In the genomic region with DNA sequence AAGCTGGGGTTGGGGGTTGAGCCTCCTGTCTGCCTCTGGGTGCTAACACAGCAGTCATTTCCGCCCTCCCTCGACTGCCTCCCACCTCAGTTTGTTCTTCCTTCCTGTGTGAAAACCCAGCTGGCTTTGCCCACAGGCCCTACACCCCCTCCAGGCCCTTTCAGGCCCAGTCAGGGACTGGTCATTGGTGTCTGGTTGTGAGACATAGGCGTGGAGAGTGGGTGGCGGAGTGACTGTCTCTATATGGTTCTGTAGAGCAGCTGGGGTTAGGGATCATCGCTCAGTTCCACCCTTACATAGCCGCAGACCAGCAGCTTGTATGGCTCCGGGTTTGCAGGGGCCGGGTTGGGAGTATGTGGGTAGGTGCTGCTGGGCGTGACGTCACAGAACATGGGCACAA, we compare ENCODE assay signal across 10 mouse cellular contexts. TPM values are rescaled to one million over a fixed set of nuclear protein-coding genes. Genes with fewer than 3 reads are reported as not detected.
DNase-seq lines count a peak whose midpoint lies in the region; ATAC-seq and TF ChIP-seq lines count a peak whose summit lies in the region.
"Had no signal": no experiment of that assay in that cellular context is flagged by ENCODE, and none has a peak within 500 bp of the region (broad histone marks: within the 10 kb centered on the region; RNA-seq: fewer than 3 reads in every experiment).

No protein-coding gene starts in this region.

- 86% methylated on average over 10 of the region's 10 CpGs for WGBS in hindbrain, embryonic 16.5 days
- 85% methylated on average over 10 of the region's 10 CpGs for WGBS in hindbrain, embryonic 14.5 days
- 85% methylated on average over 10 of the region's 10 CpGs for WGBS in neural tube, embryonic 15.5 days
- 90% methylated on average over 10 of the region's 10 CpGs for WGBS in forebrain, embryonic 16.5 days

- no peak overlapping the region for H3K4me2 ChIP-seq in hindbrain, embryonic 16.5 days (ENCODE audit: low read length)
- H3K4me2 ChIP-seq in hindbrain, embryonic 14.5 days (replicated peaks), result no peak overlapping the region
- H3K4me2 ChIP-seq in neural tube, embryonic 15.5 days, result no peak overlapping the region
- H3K4me2 ChIP-seq in forebrain, embryonic 16.5 days (ENCODE audit: low read length), result no peak overlapping the region

- H3K27ac ChIP-seq in hindbrain, embryonic 16.5 days (ENCODE audit: low read depth, low read length), result peak overlapping the region; percentile 30
- H3K27ac ChIP-seq in hindbrain, embryonic 14.5 days, result no peak overlapping the region
- H3K27ac ChIP-seq in bone marrow macrophage, adult 2 months (ENCODE audit: insufficient read depth, low read depth, low read length), result peak overlapping the region; percentile 100
- H3K27ac ChIP-seq in neural tube, embryonic 15.5 days (replicated peaks), result peak overlapping the region; percentile 24
- no peak overlapping the region for H3K27ac ChIP-seq in forebrain, embryonic 16.5 days (ENCODE audit: low read length)
- H3K27ac ChIP-seq: liver, embryonic 14.5 days had no signal

- H3K9ac ChIP-seq in hindbrain, embryonic 16.5 days (ENCODE audit: low read depth, low read length), result no peak overlapping the region
- no peak overlapping the region for H3K9ac ChIP-seq in hindbrain, embryonic 14.5 days
- H3K9ac ChIP-seq in neural tube, embryonic 15.5 days (replicated peaks), result no peak overlapping the region
- no peak overlapping the region for H3K9ac ChIP-seq in forebrain, embryonic 16.5 days (replicated peaks; ENCODE audit: low read depth, low read length)
- H3K9ac ChIP-seq: liver, embryonic 14.5 days had no signal

- peaks cover 22% of the 10 kb centered on the region for H3K36me3 ChIP-seq in hindbrain, embryonic 16.5 days (ENCODE audit: control insufficient read depth, insufficient read depth, low read length)
- peaks cover 80% of the 10 kb centered on the region for H3K36me3 ChIP-seq in hindbrain, embryonic 14.5 days (replicated peaks; ENCODE audit: control insufficient read depth, insufficient read depth)
- H3K36me3 ChIP-seq in neural tube, embryonic 15.5 days, result peaks cover 60% of the 10 kb centered on the region
- H3K36me3 ChIP-seq in forebrain, embryonic 16.5 days (ENCODE audit: control insufficient read depth, insufficient read depth), result 0 out of 2 replicates have a peak, but pooled peaks cover 7% of the 10 kb centered on the region

- no peak for TF ChIP-seq POLR2A in bone marrow macrophage, adult 2 months (IDR thresholded peaks at IDR 0.05; ENCODE audit: borderline replicate concordance, low read depth, low read length)

- H3K9me3 ChIP-seq in hindbrain, embryonic 16.5 days (ENCODE audit: control insufficient read depth, low read length), result no peaks in the 10 kb centered on the region
- H3K9me3 ChIP-seq in hindbrain, embryonic 14.5 days (ENCODE audit: control insufficient read depth, low read length), result no peaks in the 10 kb centered on the region
- H3K9me3 ChIP-seq in neural tube, embryonic 15.5 days (replicated peaks), result no peaks in the 10 kb centered on the region
- H3K9me3 ChIP-seq in forebrain, embryonic 16.5 days (ENCODE audit: control insufficient read depth, low read length), result no peaks in the 10 kb centered on the region

- no peak for TF ChIP-seq CTCF in bone marrow macrophage, adult 2 months (IDR thresholded peaks at IDR 0.05; ENCODE audit: low read depth, low read length)

- H3K4me3 ChIP-seq in hindbrain, embryonic 16.5 days (ENCODE audit: low read length), result no peak overlapping the region
- no peak overlapping the region for H3K4me3 ChIP-seq in hindbrain, embryonic 14.5 days (replicated peaks; ENCODE audit: low read length)
- H3K4me3 ChIP-seq in bone marrow macrophage, adult 2 months (ENCODE audit: insufficient read depth, low read length), result no peak overlapping the region
- H3K4me3 ChIP-seq in neural tube, embryonic 15.5 days (replicated peaks), result no peak overlapping the region
- H3K4me3 ChIP-seq in forebrain, embryonic 16.5 days (replicated peaks; ENCODE audit: low read length), result no peak overlapping the region

- DNase-seq in hindbrain, embryonic 14.5 days (ENCODE audit: low spot score), result no peak
- peak; percentile 82 for DNase-seq in CD4-positive helper T cell, adult 2 months (ENCODE audit: low read depth, low spot score)
- no peak for DNase-seq in urinary bladder, postnatal 10 days (ENCODE audit: low spot score)
- DNase-seq in adrenal gland, postnatal 10 days, result no peak

- H3K27me3 ChIP-seq in hindbrain, embryonic 16.5 days (replicated peaks; ENCODE audit: control insufficient read depth, insufficient read depth, low read length), result no peaks in the 10 kb centered on the region
- no peaks in the 10 kb centered on the region for H3K27me3 ChIP-seq in hindbrain, embryonic 14.5 days (ENCODE audit: control insufficient read depth, insufficient read depth, low read length)
- no peaks in the 10 kb centered on the region for H3K27me3 ChIP-seq in neural tube, embryonic 15.5 days (replicated peaks)
- H3K27me3 ChIP-seq in forebrain, embryonic 16.5 days (replicated peaks; ENCODE audit: control insufficient read depth, insufficient read depth, low read length), result no peaks in the 10 kb centered on the region

- peaks cover 5% of the 10 kb centered on the region; the same call in 1 of the 2 replicates for H3K4me1 ChIP-seq in hindbrain, embryonic 16.5 days (ENCODE audit: control insufficient read depth, insufficient read depth, low read depth, low read length)
- H3K4me1 ChIP-seq in hindbrain, embryonic 14.5 days (replicated peaks; ENCODE audit: control insufficient read depth, insufficient read depth, low read length), result 0 out of 2 replicates have a peak, but pooled peaks cover 3% of the 10 kb centered on the region
- peaks cover 80% of the 10 kb centered on the region for H3K4me1 ChIP-seq in bone marrow macrophage, adult 2 months (ENCODE audit: control insufficient read depth, insufficient read depth, low read length)
- peaks cover 24% of the 10 kb centered on the region for H3K4me1 ChIP-seq in neural tube, embryonic 15.5 days
- H3K4me1 ChIP-seq in forebrain, embryonic 16.5 days (replicated peaks; ENCODE audit: control insufficient read depth, insufficient read depth, low read length), result 0 out of 2 replicates have a peak, but pooled peaks cover 2% of the 10 kb centered on the region

- peak; percentile 37 for ATAC-seq in hindbrain, embryonic 16.5 days
- ATAC-seq in hindbrain, embryonic 14.5 days (ENCODE audit: low FRiP score), result no peak
- no peak for ATAC-seq in neural tube, embryonic 15.5 days (ENCODE audit: low FRiP score)
- no peak for ATAC-seq in forebrain, embryonic 16.5 days

RNA-seq across cellular contexts. Expression of a gene that starts 15.3 kb away (rescaled TPM):
- 38.2 and 40.7 TPM in 2 replicates for polyA plus RNA-seq in hindbrain, embryonic 16.5 days (2015; fragmentation: Nextera tagmentation; extraction: Ambion mirVana)
- polyA plus RNA-seq in hindbrain, embryonic 14.5 days (2014; fragmentation: Nextera tagmentation; extraction: Ambion mirVana), result 38.2 and 38.8 TPM in 2 replicates
- 1.8 and 2.4 TPM in 2 replicates for polyA plus RNA-seq in bone marrow macrophage, adult 2 months (2012; ENCODE audit: insufficient read depth, insufficient read length, missing spikeins)
- polyA plus RNA-seq in neural tube, embryonic 15.5 days (2015; fragmentation: Nextera tagmentation; extraction: Ambion mirVana), result 41.8 and 47.2 TPM in 2 replicates
- 21.1 and 24.1 TPM in 2 replicates for polyA plus RNA-seq in forebrain, embryonic 16.5 days (2015; fragmentation: Nextera tagmentation; extraction: Ambion mirVana)
- 1 to 10 TPM; 2.0 to 3.1 TPM for total RNA-seq in adrenal gland, postnatal 10 days (2021)

RNA-seq across cellular contexts. Expression of a gene that starts 26.5 kb away (rescaled TPM):
- polyA plus RNA-seq in hindbrain, embryonic 16.5 days (2015; fragmentation: Nextera tagmentation; extraction: Ambion mirVana), result 176 and 191 TPM in 2 replicates
- polyA plus RNA-seq in hindbrain, embryonic 14.5 days (2014; fragmentation: Nextera tagmentation; extraction: Ambion mirVana), result 110 and 126 TPM in 2 replicates
- polyA plus RNA-seq in bone marrow macrophage, adult 2 months (2012; ENCODE audit: insufficient read depth, insufficient read length, missing spikeins), result 194 and 201 TPM in 2 replicates
- polyA plus RNA-seq in neural tube, embryonic 15.5 days (2015; fragmentation: Nextera tagmentation; extraction: Ambion mirVana), result 136 and 143 TPM in 2 replicates
- polyA plus RNA-seq in forebrain, embryonic 16.5 days (2015; fragmentation: Nextera tagmentation; extraction: Ambion mirVana), result 140 and 159 TPM in 2 replicates
- total RNA-seq in adrenal gland, postnatal 10 days (2021), result 100 to 1,000 TPM; 107 to 122 TPM

RNA-seq across cellular contexts. Expression of a gene that starts 43.1 kb away (rescaled TPM):
- polyA plus RNA-seq in hindbrain, embryonic 16.5 days (2015; fragmentation: Nextera tagmentation; extraction: Ambion mirVana), result 252 and 268 TPM in 2 replicates
- 324 and 419 TPM in 2 replicates for polyA plus RNA-seq in hindbrain, embryonic 14.5 days (2014; fragmentation: Nextera tagmentation; extraction: Ambion mirVana)
- polyA plus RNA-seq in bone marrow macrophage, adult 2 months (2012; ENCODE audit: insufficient read depth, insufficient read length, missing spikeins), result 854 and 1,184 TPM in 2 replicates
- 314 and 372 TPM in 2 replicates for polyA plus RNA-seq in neural tube, embryonic 15.5 days (2015; fragmentation: Nextera tagmentation; extraction: Ambion mirVana)
- polyA plus RNA-seq in forebrain, embryonic 16.5 days (2015; fragmentation: Nextera tagmentation; extraction: Ambion mirVana), result 298 and 306 TPM in 2 replicates
- 100 to 1,000 TPM; 958 to 975 TPM for total RNA-seq in adrenal gland, postnatal 10 days (2021)

RNA-seq across cellular contexts. Expression of a gene that starts 49.6 kb away (rescaled TPM):
- polyA plus RNA-seq in hindbrain, embryonic 16.5 days (2015; fragmentation: Nextera tagmentation; extraction: Ambion mirVana), result 0.44 and 0.91 TPM in 2 replicates
- 0.68 TPM in 1 of 2 replicates, not detected in the other for polyA plus RNA-seq in hindbrain, embryonic 14.5 days (2014; fragmentation: Nextera tagmentation; extraction: Ambion mirVana)
- polyA plus RNA-seq in bone marrow macrophage, adult 2 months (2012; ENCODE audit: insufficient read depth, insufficient read length, missing spikeins), result not detected in 2 replicates
- polyA plus RNA-seq in neural tube, embryonic 15.5 days (2015; fragmentation: Nextera tagmentation; extraction: Ambion mirVana), result 0.63 and 0.88 TPM in 2 replicates
- 0.57 and 0.85 TPM in 2 replicates for polyA plus RNA-seq in forebrain, embryonic 16.5 days (2015; fragmentation: Nextera tagmentation; extraction: Ambion mirVana)
- total RNA-seq in adrenal gland, postnatal 10 days (2021), result under 1 TPM in 1 of 2 experiments, not detected in 1; 0.51 TPM
- polyA plus RNA-seq: heart, embryonic 14.5 days had no signal

RNA-seq across cellular contexts. Expression of a gene that starts 58.7 kb away (rescaled TPM):
- polyA plus RNA-seq in hindbrain, embryonic 16.5 days (2015; fragmentation: Nextera tagmentation; extraction: Ambion mirVana), result 0.34 and 0.43 TPM in 2 replicates
- 0.37 and 0.72 TPM in 2 replicates for polyA plus RNA-seq in hindbrain, embryonic 14.5 days (2014; fragmentation: Nextera tagmentation; extraction: Ambion mirVana)
- polyA plus RNA-seq in bone marrow macrophage, adult 2 months (2012; ENCODE audit: insufficient read depth, insufficient read length, missing spikeins), result 0.67 and 1.5 TPM in 2 replicates
- polyA plus RNA-seq in neural tube, embryonic 15.5 days (2015; fragmentation: Nextera tagmentation; extraction: Ambion mirVana), result 0.49 and 0.69 TPM in 2 replicates
- 0.63 and 0.68 TPM in 2 replicates for polyA plus RNA-seq in forebrain, embryonic 16.5 days (2015; fragmentation: Nextera tagmentation; extraction: Ambion mirVana)
- 1 to 10 TPM in 1 of 2 experiments, under 1 TPM in 1; 0.69 to 1.3 TPM for total RNA-seq in adrenal gland, postnatal 10 days (2021)

Comparison
In these comparisons a context has a peak if more than half of its experiments do, and no peak if none do; other contexts are left out.
1. H3K27ac ChIP-seq: peak in hindbrain, embryonic 16.5 days (single experiment), bone marrow macrophage, adult 2 months (single experiment) and neural tube, embryonic 15.5 days (single experiment); none in hindbrain, embryonic 14.5 days (single experiment) and forebrain, embryonic 16.5 days (single experiment).